Mouse (Mus musculus): ENCODE data around the gene Cmtm5.

- TF ChIP-seq MYB (IDR thresholded peaks at IDR 0.05; ENCODE audit: low read depth, low read length) (no peak), NRF1 (IDR thresholded peaks at IDR 0.05; ENCODE audit: insufficient read depth, low read depth, low read length, poor library complexity, severe bottlenecking) (no peak), CTCF (IDR thresholded peaks at IDR 0.05 in 2 of 3, conservative IDR thresholded peaks at IDR 0.05 in 1 of 3; ENCODE audit: control insufficient read depth in 1 of 3, insufficient read depth in 1 of 3, low read depth in 2 of 3, low read length in 3 of 3, poor library complexity in 1 of 3, severe bottlenecking in 1 of 3) (no peak)
Observed at GRCm38 (mm10) chr14:54932645-54933150, 3.4 kb upstream of the Cmtm5 start, which contains the start of gene Il25.
